Mouse (Mus musculus) hindbrain, embryonic 11.5 days (tissue): Measurements from ENCODE around the gene Rraga. TPM values are rescaled to one million over a fixed set of nuclear protein-coding genes. Genes with fewer than 3 reads are reported as not detected.

Experiments used
- ATAC-seq: fragments of 200-750 bp; cut with Nextera tagmentation; 2 replicates; pipeline ENCODE4 v1.8.0; 2017; ENCODE audit warnings: mild to moderate bottlenecking, moderate TSS enrichment, moderate library complexity; ENCODE audit not compliant: low FRiP score
- DNase-seq: peaks from one replicate; pipeline ENCODE4 v3.0.0-alpha.2; 2015; ENCODE audit warnings: low spot score
- H3K27ac ChIP-seq: fragments of 300-500 bp; sonication (generic); 2 replicates; pipeline ENCODE4 v1.5.1; 2014; ENCODE audit warnings: mild to moderate bottlenecking, low read depth, low read length
- H3K27me3 ChIP-seq: fragments of 300-500 bp; sonication (generic); 2 replicates; pipeline ENCODE4 v1.6.1; 2014; ENCODE audit warnings: mild to moderate bottlenecking, low read length, moderate library complexity, mixed read lengths; ENCODE audit not compliant: control insufficient read depth, insufficient read depth
- H3K36me3 ChIP-seq: fragments of 300-500 bp; sonication (generic); 2 replicates; pipeline ENCODE4 v1.6.1; 2014; ENCODE audit warnings: mild to moderate bottlenecking, low read length, moderate library complexity, mixed read lengths; ENCODE audit not compliant: control insufficient read depth, insufficient read depth
- H3K4me1 ChIP-seq: fragments of 300-500 bp; sonication (generic); replicated peaks from 2 replicates; pipeline ENCODE4 v1.6.1; 2014; ENCODE audit warnings: low read length, mixed read lengths; ENCODE audit not compliant: control insufficient read depth, insufficient read depth
- H3K4me2 ChIP-seq: fragments of 300-500 bp; sonication (generic); replicated peaks from 2 replicates; pipeline ENCODE4 v1.6.1; 2014; ENCODE audit warnings: mild to moderate bottlenecking, low read depth, low read length
- H3K4me3 ChIP-seq: fragments of 300-500 bp; sonication (generic); 2 replicates; pipeline ENCODE4 v1.5.1; 2014; ENCODE audit warnings: low read depth, low read length
- H3K9ac ChIP-seq: fragments of 300-500 bp; sonication (generic); 2 replicates; pipeline ENCODE4 v1.6.1; 2014; ENCODE audit warnings: low read depth, low read length
- H3K9me3 ChIP-seq: fragments of 300-500 bp; sonication (generic); 2 replicates; pipeline ENCODE4 v1.6.1; 2016; ENCODE audit warnings: low read length; ENCODE audit not compliant: control insufficient read depth
- WGBS: fragments of 180-500 bp; shearing (Covaris S2); extraction: QIAGEN DNeasy Blood & Tissue Kit; methylation state at CpG from one replicate; pipeline ENCODE4 v1.1.7; 2014; 5-methylcytosine and 5-hydroxymethylcytosine counted together
- polyA plus RNA-seq: library from polyadenylated mRNA; unstranded; fragments of >200 nt; fragmentation: Nextera tagmentation; extraction: Ambion mirVana; gene quantifications from 2 replicates; pipeline ENCODE4 v1.2.1, GENCODE M21; 2014

Gene Rraga
- polyA plus RNA-seq, 1 experiment from 2014 or later, result 109 TPM

DNA sequence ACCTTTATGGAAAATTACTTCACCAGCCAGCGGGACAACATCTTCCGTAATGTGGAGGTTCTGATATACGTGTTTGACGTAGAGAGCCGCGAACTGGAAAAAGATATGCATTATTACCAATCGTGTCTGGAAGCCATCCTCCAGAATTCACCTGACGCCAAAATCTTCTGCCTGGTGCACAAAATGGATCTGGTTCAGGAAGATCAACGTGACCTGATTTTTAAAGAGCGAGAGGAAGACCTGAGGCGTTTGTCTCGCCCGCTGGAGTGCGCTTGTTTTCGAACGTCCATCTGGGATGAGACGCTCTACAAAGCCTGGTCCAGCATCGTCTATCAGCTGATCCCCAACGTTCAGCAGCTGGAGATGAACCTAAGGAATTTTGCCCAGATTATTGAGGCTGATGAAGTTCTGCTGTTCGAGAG is 663 bp downstream of the Rraga start:
- Histone ChIP-seq H3K4me3 (peak overlapping the region; percentile 89), H3K4me2 (peak overlapping the region; percentile 71), H3K9ac (peak overlapping the region; percentile 93), H3K36me3 (no peaks in the 10 kb centered on the region), H3K27ac (peak overlapping the region; percentile 96), H3K9me3 (no peaks in the 10 kb centered on the region), H3K4me1 (peaks cover 9% of the 10 kb centered on the region), H3K27me3 (no peaks in the 10 kb centered on the region)
- ATAC-seq (no peak), DNase-seq (peak; percentile 63)
- WGBS, result under 1% methylated on average over 20 of the region's 20 CpGs

DNA sequence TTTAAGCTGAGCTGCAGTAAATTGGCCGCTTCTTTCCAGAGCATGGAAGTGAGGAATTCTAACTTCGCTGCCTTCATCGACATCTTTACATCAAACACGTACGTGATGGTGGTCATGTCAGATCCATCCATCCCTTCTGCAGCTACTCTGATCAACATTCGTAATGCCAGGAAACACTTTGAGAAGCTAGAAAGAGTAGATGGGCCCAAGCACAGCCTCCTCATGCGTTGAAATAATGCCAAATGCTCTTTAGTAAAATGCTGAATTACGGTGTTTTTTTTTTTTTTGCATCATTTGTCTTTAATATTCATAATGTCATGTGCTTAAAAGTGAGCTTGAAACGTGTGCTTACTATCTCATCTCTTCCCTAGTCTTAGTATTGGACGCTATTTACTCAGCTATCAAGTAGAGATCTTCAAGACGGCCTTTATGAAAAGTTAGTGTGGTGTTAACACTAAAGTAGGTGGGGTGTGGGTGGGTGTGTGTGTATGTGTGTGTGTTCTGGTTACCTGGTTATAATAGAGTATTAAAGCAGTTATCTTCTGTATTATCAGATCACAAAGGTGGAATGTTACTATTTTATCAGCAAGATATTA is 1.3 kb downstream of the Rraga start:
- WGBS, result 11% methylated on average over 11 of the region's 11 CpGs
- Histone ChIP-seq H3K9me3 (no peaks in the 10 kb centered on the region), H3K27ac (no peak overlapping the region), H3K4me1 (peaks cover 9% of the 10 kb centered on the region), H3K36me3 (no peaks in the 10 kb centered on the region), H3K27me3 (no peaks in the 10 kb centered on the region), H3K4me3 (peak overlapping the region; percentile 89), H3K4me2 (peak overlapping the region; percentile 71), H3K9ac (peak overlapping the region; percentile 93)
- no peak for DNase-seq
- no peak for ATAC-seq

DNA sequence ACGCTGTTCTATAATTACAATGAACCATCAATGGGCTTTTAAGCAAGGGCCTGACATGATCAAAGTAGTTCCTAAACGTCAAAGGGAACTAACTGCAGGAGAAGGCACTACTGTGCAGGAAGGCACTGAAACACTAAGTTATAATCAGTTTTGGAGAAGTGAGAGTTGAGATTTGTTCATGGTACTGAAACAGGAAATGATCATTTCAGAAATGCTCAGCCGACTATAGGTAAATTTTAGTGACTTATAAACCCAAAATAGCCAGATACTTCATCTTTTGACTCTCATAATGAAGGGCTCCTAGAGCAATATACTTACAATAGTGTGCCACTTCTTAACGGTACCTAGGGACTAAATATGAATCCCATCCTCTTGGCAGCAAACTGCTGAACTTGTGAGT is 4.6 kb downstream of the Rraga start:
- 68% methylated on average over 4 of the region's 4 CpGs for WGBS
- ATAC-seq (no peak), DNase-seq (no peak)
- Histone ChIP-seq H3K4me1 (peaks cover 7% of the 10 kb centered on the region), H3K9me3 (no peaks in the 10 kb centered on the region), H3K36me3 (peaks cover 2% of the 10 kb centered on the region; the same call in 1 of the 2 replicates), H3K27me3 (no peaks in the 10 kb centered on the region), H3K27ac (no peak overlapping the region), H3K4me3 (no peak overlapping the region), H3K4me2 (no peak overlapping the region), H3K9ac (no peak overlapping the region)

DNA sequence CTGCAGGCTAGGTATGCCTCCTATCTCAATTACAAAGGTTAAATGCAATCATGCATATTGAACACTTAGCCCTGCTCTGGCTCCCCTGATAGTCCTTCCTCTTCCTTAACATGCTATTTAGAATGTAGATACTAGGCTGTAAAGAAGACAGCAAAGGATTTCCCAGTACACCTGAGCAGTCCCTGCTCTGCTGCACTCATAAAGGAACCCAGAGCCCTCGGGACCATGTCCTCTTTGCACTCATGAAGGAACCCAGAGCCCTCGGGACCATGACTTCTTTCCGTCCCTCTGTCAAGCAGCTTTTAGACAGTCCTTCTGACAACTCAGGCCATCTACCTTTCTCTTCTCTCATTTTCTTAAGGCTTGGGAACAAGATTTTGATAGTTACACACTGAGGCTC is 5.1 kb downstream of the Rraga start:
- no peak overlapping the region for H3K27ac ChIP-seq
- DNase-seq (no peak), ATAC-seq (no peak)
- peaks cover 2% of the 10 kb centered on the region; the same call in 1 of the 2 replicates for H3K36me3 ChIP-seq
- no peak overlapping the region for H3K9ac ChIP-seq
- H3K4me1 ChIP-seq, result peaks cover 7% of the 10 kb centered on the region
- no peaks in the 10 kb centered on the region for H3K27me3 ChIP-seq
- H3K4me3 ChIP-seq, result no peak overlapping the region
- no peaks in the 10 kb centered on the region for H3K9me3 ChIP-seq
- 87% methylated on average over 3 of the region's 3 CpGs for WGBS
- H3K4me2 ChIP-seq, result no peak overlapping the region

DNA sequence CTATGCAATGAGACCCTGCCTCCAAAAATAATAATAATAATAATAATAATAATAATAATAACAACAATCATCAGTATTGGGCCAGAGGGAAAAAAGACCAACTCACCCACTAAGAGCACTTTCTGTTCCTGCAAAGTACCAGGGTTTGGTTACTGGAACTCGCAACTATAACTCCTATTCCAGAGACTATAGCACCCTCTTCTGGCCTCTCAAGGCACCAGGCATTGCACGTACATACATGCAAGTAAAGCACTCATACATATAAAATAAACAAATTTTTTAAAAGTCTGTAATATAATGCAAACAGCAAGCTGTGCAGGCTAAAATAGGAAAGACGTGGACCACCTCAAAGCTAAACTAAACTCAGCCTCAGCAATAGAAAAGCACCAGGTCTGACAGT is 12.8 kb downstream of the Rraga start:
- H3K9me3 ChIP-seq, result no peaks in the 10 kb centered on the region
- no peak overlapping the region for H3K4me3 ChIP-seq
- H3K27me3 ChIP-seq, result no peaks in the 10 kb centered on the region
- H3K27ac ChIP-seq, result no peak overlapping the region
- no peak for ATAC-seq
- no peak overlapping the region for H3K9ac ChIP-seq
- no peak overlapping the region for H3K4me2 ChIP-seq
- 90% methylated on average over 3 of the region's 3 CpGs for WGBS
- no peaks in the 10 kb centered on the region for H3K4me1 ChIP-seq
- peaks cover 2% of the 10 kb centered on the region; the same call in 1 of the 2 replicates for H3K36me3 ChIP-seq
- DNase-seq, result no peak

DNA sequence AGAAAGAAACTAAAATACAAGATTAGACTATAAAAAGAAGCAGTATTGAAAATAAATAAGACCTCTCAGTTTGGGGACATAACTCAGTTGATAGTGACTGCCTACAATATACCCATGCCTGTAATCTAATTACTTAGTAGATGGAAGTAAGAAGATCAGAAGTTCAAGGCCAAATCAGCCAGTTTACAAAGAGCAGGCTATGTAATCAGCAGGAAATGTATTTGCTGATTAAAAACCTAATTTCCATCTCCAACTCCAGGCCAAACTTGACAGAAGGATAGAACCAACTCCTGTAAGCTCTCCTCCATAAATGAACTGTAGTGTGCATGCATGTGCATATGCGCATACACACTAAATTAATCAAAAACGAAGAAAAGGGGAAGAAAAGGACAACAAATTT is 15.8 kb downstream of the Rraga start:
- Histone ChIP-seq H3K4me3 (no peak overlapping the region), H3K9ac (no peak overlapping the region), H3K27ac (no peak overlapping the region), H3K36me3 (no peaks in the 10 kb centered on the region), H3K27me3 (no peaks in the 10 kb centered on the region), H3K4me1 (no peaks in the 10 kb centered on the region), H3K4me2 (no peak overlapping the region), H3K9me3 (no peaks in the 10 kb centered on the region)
- DNase-seq (no peak), ATAC-seq (no peak)
- WGBS, result 90% methylated on average over 2 of the region's 2 CpGs

DNA sequence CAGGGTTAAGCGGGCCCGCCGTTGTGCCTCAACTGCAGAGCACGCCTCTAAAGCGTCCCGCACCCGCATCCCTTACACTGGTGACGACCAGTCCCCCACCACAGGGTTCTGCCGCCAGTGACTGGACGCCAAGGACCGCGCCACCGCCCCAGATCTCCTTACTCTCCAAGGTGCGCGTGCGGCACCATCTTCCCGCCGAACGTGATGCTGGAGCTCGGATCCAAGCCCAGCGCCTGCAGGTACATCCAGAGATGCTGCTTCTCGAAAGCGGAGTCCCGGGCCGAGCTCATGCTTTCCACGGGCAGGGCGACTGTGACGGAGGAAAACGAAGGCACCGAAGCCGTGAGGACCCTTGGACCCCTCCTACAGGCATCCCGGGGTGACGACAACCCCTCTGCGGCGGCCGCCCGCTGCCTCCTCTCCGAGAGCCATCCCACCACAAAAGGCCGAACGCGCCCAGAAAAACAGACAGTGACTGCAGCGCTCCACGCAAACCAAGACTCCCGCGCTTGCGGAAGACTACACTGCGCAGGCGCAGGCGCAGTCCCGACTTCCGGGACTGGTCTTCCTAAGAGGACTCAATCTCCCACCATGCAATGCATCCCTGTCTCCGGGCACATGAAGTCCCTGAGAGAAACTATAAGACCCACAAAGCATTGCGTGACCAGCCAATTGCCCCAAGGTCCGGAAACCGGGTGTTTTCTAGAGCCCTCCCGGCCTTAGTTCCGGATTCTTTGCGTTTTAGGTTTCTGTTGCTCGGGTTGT is 36.2 kb downstream of the Rraga start, which contains the start of gene Haus6:
Gene Haus6, minus strand, starts transcription at position 532 of the 765 bp plus-strand sequence.
- Histone ChIP-seq H3K36me3 (0 out of 2 replicates have a peak, but pooled peaks cover 3% of the 10 kb centered on the region), H3K27me3 (no peaks in the 10 kb centered on the region), H3K4me3 (peak within 1 kb of the TSS; percentile 85), H3K4me1 (no peaks in the 10 kb centered on the region), H3K4me2 (peak within 1 kb of the TSS; percentile 75), H3K9ac (peak within 1 kb of the TSS; percentile 82), H3K27ac (0 out of 2 replicates have a peak within 1 kb of the TSS, but pooled peaks have one; percentile 24), H3K9me3 (no peaks in the 10 kb centered on the region)
- ATAC-seq (peak; percentile 100), DNase-seq (peak; percentile 94)
- under 1% methylated on average over 59 of the region's 59 CpGs for WGBS

DNA sequence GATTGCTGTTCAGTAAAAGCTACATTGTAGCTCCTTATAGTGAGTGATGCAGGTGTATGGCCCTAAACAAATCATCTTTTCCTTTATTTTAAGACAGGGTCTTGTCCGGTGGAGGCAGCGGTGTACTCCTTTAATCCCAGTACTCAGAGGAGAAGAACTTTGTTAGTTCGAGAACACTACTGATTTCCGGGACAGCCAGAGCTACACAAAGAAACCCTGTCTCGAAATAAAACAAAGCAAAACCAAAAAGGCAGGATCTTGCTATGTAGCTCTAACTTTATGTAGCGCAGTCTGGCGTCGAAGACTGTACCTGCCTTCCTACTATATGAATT is 36.8 kb downstream of the Rraga start:
- H3K9ac ChIP-seq, result peak overlapping the region; percentile 35; the same call in 1 of the 2 replicates
- DNase-seq (no peak), ATAC-seq (peak; percentile 26)
- no peaks in the 10 kb centered on the region for H3K9me3 ChIP-seq
- H3K36me3 ChIP-seq, result no peaks in the 10 kb centered on the region
- no peak overlapping the region for H3K27ac ChIP-seq
- peak overlapping the region; percentile 85 for H3K4me3 ChIP-seq
- no peaks in the 10 kb centered on the region for H3K27me3 ChIP-seq
- WGBS, result 34% methylated on average over 8 of the region's 8 CpGs
- H3K4me1 ChIP-seq, result no peaks in the 10 kb centered on the region
- H3K4me2 ChIP-seq, result peak overlapping the region; percentile 42

DNA sequence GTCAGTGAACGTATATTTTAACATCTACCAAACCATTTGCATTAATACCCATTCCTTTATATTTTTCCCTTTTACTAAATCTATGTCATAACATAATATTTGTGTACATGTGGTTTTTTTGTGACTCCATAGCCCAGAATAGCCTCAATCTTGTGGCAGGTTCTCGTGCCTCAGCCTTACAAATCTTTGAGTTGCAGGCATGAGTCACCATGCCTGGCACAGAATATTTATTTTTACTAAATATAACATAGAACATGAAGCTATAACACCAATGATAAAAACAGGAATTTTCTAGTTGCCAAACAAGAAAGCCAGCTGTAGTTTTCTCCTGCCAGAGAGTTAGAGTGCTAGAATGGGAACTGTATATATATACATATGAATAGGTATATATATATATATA is 45.0 kb downstream of the Rraga start:
- Histone ChIP-seq H3K9me3 (no peaks in the 10 kb centered on the region), H3K27me3 (no peaks in the 10 kb centered on the region), H3K4me1 (no peaks in the 10 kb centered on the region), H3K9ac (no peak overlapping the region), H3K27ac (no peak overlapping the region), H3K4me2 (no peak overlapping the region), H3K4me3 (no peak overlapping the region), H3K36me3 (no peaks in the 10 kb centered on the region)
- no peak for ATAC-seq
- DNase-seq, result no peak
- WGBS, result 78% methylated on average over 2 of the region's 2 CpGs
